Mouse (Mus musculus): ENCODE measurements around the gene Gtf2e1.

GRCm38 (mm10) chr16:37525121-37525520 is 14.5 kb downstream of the Gtf2e1 start:
- TF ChIP-seq ZC3H11A (IDR thresholded peaks at IDR 0.05; ENCODE audit: borderline replicate concordance, low read depth, low read length) (no peak), CHD2 (IDR thresholded peaks at IDR 0.05; ENCODE audit: low read depth, low read length) (no peak), HCFC1 (IDR thresholded peaks at IDR 0.05; ENCODE audit: borderline replicate concordance, insufficient read depth, low read length) (no peak), MAFK (IDR thresholded peaks at IDR 0.05; ENCODE audit: insufficient read depth, low read depth, low read length) (no peak), ZNF384 (IDR thresholded peaks at IDR 0.05; ENCODE audit: low read depth, low read length) (no peak)

Measured in ES-E14 (cell line).